In the genomic region with DNA sequence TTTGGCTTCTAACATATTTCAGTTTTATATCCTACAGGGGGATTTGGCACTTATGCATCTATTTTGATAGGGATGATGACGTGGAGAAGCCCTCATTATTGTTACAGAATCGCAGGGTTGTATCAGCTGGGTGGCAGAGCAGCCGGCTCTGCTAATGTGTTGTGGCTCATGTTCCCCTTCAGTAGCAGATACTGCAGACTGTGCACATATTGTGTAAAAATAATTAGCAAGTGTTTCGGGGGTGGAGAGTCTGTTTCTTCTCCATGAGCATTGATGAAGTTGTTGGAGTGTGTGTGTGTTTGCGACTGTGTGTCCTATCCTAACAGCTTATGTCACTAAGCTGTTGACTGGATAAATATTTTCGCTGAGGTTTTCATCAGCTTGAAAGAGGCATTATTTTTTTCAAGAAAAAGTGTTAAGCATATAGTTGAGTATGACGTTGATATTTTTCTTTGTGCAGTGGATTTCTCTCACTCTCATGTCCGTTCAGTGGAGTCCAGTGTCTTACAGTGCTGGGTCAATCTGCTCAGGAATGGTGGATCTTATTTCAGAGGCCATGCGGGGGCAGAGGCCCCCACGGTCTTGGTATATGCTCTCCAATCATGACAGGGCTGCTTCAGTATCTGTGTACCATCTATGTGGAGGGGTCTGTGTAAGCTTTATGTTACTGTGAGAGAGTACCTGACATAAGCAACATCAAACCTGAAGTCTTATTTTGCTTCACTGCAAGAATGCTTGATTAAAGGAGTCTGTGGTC, we compare ENCODE assay signal across 20 mouse cellular contexts. TPM values are rescaled to one million over a fixed set of nuclear protein-coding genes. Genes with fewer than 3 reads are reported as not detected.
A peak's percentile ranks its signal among the peaks of the same experiment; 100 is the strongest.
DNase-seq lines count a peak whose midpoint lies in the region; ATAC-seq lines count a peak whose summit lies in the region.
"Had no signal": no experiment of that assay in that cellular context is flagged by ENCODE, and none has a peak within 500 bp of the region (broad histone marks: within the 10 kb centered on the region; RNA-seq: fewer than 3 reads in every experiment).

No protein-coding gene starts in this region.

- peak; percentile 17; the same call in 1 of the 2 replicates for ATAC-seq in hindbrain, embryonic 16.5 days
- no peak for ATAC-seq in hindbrain, embryonic 12.5 days (ENCODE audit: low FRiP score)
- ATAC-seq: intestine, embryonic 16.5 days; midbrain, embryonic 13.5 days had no signal

- no peaks in the 10 kb centered on the region for H3K36me3 ChIP-seq in hindbrain, embryonic 16.5 days (ENCODE audit: control insufficient read depth, insufficient read depth, low read length)
- H3K36me3 ChIP-seq in hindbrain, embryonic 12.5 days, result no peaks in the 10 kb centered on the region
- H3K36me3 ChIP-seq: embryonic facial prominence, embryonic 13.5 days; limb, embryonic 15.5 days; midbrain, embryonic 13.5 days; neural tube, embryonic 13.5 days had no signal

- peak; percentile 14 to 26 for DNase-seq in left cerebral cortex, postnatal 14 days (ENCODE audit: low spot score in 2 of 2)
- DNase-seq in left cerebral cortex, postnatal 4 days, result no peak
- DNase-seq in layer of hippocampus, adult 8-10 months (ENCODE audit: low spot score in 2 of 2), result peak; percentile 56 to 66
- no peak for DNase-seq in cerebellum, adult 9-10 months
- DNase-seq in lung, postnatal 36 days, result no peak
- DNase-seq: adrenal gland, postnatal 36 days; cerebellum, adult 8-10 months; heart, postnatal 10 days; lung, postnatal 10 days; right cerebral cortex, adult 18-20 months; thymus, postnatal 14 days had no signal

- H3K4me1 ChIP-seq in hindbrain, embryonic 16.5 days (ENCODE audit: control insufficient read depth, insufficient read depth, low read depth, low read length), result no peaks in the 10 kb centered on the region
- H3K4me1 ChIP-seq in hindbrain, embryonic 12.5 days, result no peaks in the 10 kb centered on the region
- H3K4me1 ChIP-seq: neural tube, embryonic 13.5 days had no signal

- no peak overlapping the region for H3K4me2 ChIP-seq in hindbrain, embryonic 16.5 days (ENCODE audit: low read length)
- H3K4me2 ChIP-seq in hindbrain, embryonic 12.5 days (replicated peaks), result no peak overlapping the region
- H3K4me2 ChIP-seq: embryonic facial prominence, embryonic 13.5 days; heart, embryonic 11.5 days; hindbrain, embryonic 14.5 days; limb, embryonic 15.5 days; midbrain, embryonic 13.5 days; neural tube, embryonic 13.5 days had no signal

- no peak overlapping the region for H3K9ac ChIP-seq in hindbrain, embryonic 16.5 days (ENCODE audit: low read depth, low read length)
- no peak overlapping the region for H3K9ac ChIP-seq in hindbrain, embryonic 12.5 days
- H3K9ac ChIP-seq: embryonic facial prominence, embryonic 13.5 days; hindbrain, embryonic 14.5 days; limb, embryonic 15.5 days; midbrain, embryonic 13.5 days; neural tube, embryonic 13.5 days had no signal

- intact Hi-C loops in left cerebral cortex, postnatal 14 days (cut with DNase I), result no loop called here
- intact Hi-C loops in left cerebral cortex, postnatal 4 days (cut with DNase I), result no loop called here

- no peak overlapping the region for H3K27ac ChIP-seq in hindbrain, embryonic 16.5 days (ENCODE audit: low read depth, low read length)
- H3K27ac ChIP-seq in hindbrain, embryonic 12.5 days, result no peak overlapping the region
- H3K27ac ChIP-seq: embryonic facial prominence, embryonic 13.5 days; hindbrain, embryonic 14.5 days; limb, embryonic 15.5 days; midbrain, embryonic 13.5 days; neural tube, embryonic 13.5 days had no signal

- H3K9me3 ChIP-seq in hindbrain, embryonic 16.5 days (ENCODE audit: control insufficient read depth, low read length), result 0 out of 2 replicates have a peak, but pooled peaks cover 2% of the 10 kb centered on the region
- H3K9me3 ChIP-seq in hindbrain, embryonic 12.5 days (replicated peaks), result no peaks in the 10 kb centered on the region
- H3K9me3 ChIP-seq: embryonic facial prominence, embryonic 13.5 days; limb, embryonic 15.5 days; midbrain, embryonic 13.5 days; neural tube, embryonic 13.5 days had no signal

- no peaks in the 10 kb centered on the region for H3K27me3 ChIP-seq in hindbrain, embryonic 16.5 days (replicated peaks; ENCODE audit: control insufficient read depth, insufficient read depth, low read length)
- H3K27me3 ChIP-seq in hindbrain, embryonic 12.5 days, result no peaks in the 10 kb centered on the region
- H3K27me3 ChIP-seq: embryonic facial prominence, embryonic 13.5 days; limb, embryonic 15.5 days; midbrain, embryonic 13.5 days; neural tube, embryonic 13.5 days had no signal

- no peak overlapping the region for H3K4me3 ChIP-seq in hindbrain, embryonic 16.5 days (ENCODE audit: low read length)
- no peak overlapping the region for H3K4me3 ChIP-seq in hindbrain, embryonic 12.5 days
- H3K4me3 ChIP-seq: embryonic facial prominence, embryonic 13.5 days; limb, embryonic 15.5 days; midbrain, embryonic 13.5 days; neural tube, embryonic 13.5 days had no signal

- 75% methylated on average over 10 of the region's 10 CpGs for WGBS in hindbrain, embryonic 16.5 days
- WGBS in hindbrain, embryonic 12.5 days, result 79% methylated on average over 10 of the region's 10 CpGs

RNA-seq across cellular contexts. Expression of a gene that starts 25.1 kb away (rescaled TPM):
- 36.3 and 40.8 TPM in 2 replicates for polyA plus RNA-seq in hindbrain, embryonic 16.5 days (2015; fragmentation: Nextera tagmentation; extraction: Ambion mirVana)
- polyA plus RNA-seq in hindbrain, embryonic 12.5 days (2016; fragmentation: Nextera tagmentation; extraction: Ambion mirVana), result 29.8 and 34.4 TPM in 2 replicates
- 10 to 100 TPM; 45.4 to 54.8 TPM for total RNA-seq in left cerebral cortex, postnatal 14 days (2021)
- total RNA-seq in left cerebral cortex, postnatal 4 days (2021), result 10 to 100 TPM; 31.9 to 32.5 TPM
- 10 to 100 TPM; 18.2 to 34.6 (median 22.3) TPM for total RNA-seq in layer of hippocampus, adult 8-10 months (2022)

Comparison
In these comparisons a context has a peak if more than half of its experiments do, and no peak if none do; other contexts are left out.
1. DNase-seq: peak in left cerebral cortex, postnatal 14 days (2 of 2) and layer of hippocampus, adult 8-10 months (2 of 2); none in left cerebral cortex, postnatal 4 days (single experiment), cerebellum, adult 9-10 months (single experiment) and lung, postnatal 36 days (single experiment).